Mouse (Mus musculus): ENCODE data around the gene Anapc13. TPM values are rescaled to one million over a fixed set of nuclear protein-coding genes. Genes with fewer than 3 reads are reported as not detected.

Anapc13 gene
- total RNA-seq, 2 experiments from 2014 or later: 232 to 241 TPM

GRCm38 (mm10) chr9:102629052-102629451 lies 3.0 kb downstream of the Anapc13 start:
- DNase-seq (ENCODE audit: low spot score): no peak

DNA sequence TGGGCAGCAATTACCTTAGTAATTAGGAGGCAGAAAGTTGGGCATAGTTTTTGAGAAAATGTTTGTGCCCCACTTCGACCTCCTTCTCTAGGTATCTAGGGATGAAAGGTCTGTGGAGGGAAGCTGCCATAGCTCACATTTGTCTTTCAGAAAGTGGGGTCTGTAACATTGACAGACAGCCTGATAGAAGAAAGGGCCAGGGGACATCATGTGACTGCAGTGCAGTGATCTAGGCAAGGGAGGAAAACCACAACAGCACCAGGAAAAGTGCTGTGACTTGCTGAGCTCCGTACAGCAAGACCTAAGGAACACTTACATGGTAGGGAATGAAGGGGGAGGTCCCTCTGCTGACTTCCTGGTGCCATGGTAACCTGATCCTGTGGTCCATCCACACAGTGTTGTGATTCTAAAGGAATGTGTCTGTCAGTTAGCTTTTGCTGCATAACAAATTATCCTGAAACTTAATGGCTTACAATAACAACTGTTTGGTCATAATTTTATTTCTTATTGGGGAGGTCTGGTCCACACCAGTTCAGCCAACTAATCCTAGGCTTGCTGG lies 5.6 kb downstream of the Anapc13 start:
- no peak for DNase-seq (ENCODE audit: low spot score)

GRCm38 (mm10) chr9:102632173-102632572 lies 6.1 kb downstream of the Anapc13 start:
- DNase-seq (ENCODE audit: low spot score): no peak

GRCm38 (mm10) chr9:102632923-102633537 lies 6.9 kb downstream of the Anapc13 start:
- DNase-seq (ENCODE audit: low spot score): peak; percentile 68

- no peak for DNase-seq (ENCODE audit: low spot score)
These were observed 8.4 kb downstream of the Anapc13 start for GRCm38 (mm10) chr9:102634453-102634852.

GRCm38 (mm10) chr9:102636553-102636952 lies 10.5 kb downstream of the Anapc13 start:
- peak; percentile 65 for DNase-seq (ENCODE audit: low spot score)

GRCm38 (mm10) chr9:102637115-102637514 lies 11.0 kb downstream of the Anapc13 start:
- DNase-seq (ENCODE audit: low spot score): no peak

GRCm38 (mm10) chr9:102638963-102639362 lies 12.9 kb downstream of the Anapc13 start:
- no peak for DNase-seq (ENCODE audit: low spot score)

- DNase-seq (ENCODE audit: low spot score): no peak
These were observed 13.4 kb downstream of the Anapc13 start for GRCm38 (mm10) chr9:102639510-102639909.

DNA sequence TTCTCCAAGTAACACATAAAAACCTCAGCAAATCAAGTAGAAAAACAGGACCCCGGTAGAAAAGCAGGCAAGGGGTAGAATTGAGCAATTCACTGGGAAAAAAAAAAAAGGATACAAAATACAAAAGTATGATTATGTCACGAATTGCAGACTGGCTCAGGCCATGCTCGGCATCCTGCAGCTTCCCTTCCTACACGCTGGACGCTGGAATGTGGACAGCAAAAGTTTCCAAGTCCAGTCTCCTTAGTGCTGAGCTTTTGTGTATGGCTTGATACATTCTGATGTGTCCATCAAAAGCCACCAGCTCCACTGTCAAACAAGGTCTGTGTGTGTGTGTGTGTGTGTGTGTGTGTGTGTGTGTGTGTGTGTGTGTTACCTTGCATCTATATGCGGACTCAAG lies 15.4 kb downstream of the Anapc13 start:
- no peak for DNase-seq (ENCODE audit: low spot score)

GRCm38 (mm10) chr9:102643071-102643485 lies 17.0 kb downstream of the Anapc13 start:
- DNase-seq (ENCODE audit: low spot score): peak; percentile 58

DNA sequence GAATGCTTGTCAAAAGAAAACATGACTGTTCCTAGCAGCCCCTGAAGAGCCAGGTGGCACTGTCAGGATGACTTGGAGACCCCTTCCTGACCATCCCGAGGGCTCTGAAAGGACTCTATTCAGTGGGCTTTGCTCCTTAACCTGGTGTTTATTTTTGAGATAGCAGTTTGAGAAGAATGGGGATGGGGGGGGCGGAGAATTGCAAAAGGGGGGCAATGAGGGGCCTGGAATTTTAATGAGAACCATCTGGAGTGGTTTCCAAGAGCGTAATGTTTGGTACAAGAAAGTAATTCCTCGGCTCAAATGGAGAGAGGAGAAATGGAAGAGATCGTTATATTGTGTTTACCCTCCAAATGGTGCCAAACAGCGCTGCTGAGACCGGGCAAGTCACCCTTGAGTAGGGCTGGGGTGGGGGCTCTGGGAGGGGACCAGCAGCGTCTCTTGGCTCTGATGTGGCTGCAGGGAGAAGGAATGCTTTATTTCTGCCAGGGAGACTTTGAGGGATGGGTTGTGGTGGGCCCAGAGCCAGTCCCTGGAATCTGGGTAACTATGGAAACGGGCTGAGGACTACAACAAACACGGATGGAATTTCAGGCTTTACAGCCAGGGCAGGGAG lies 17.5 kb downstream of the Anapc13 start:
- DNase-seq (ENCODE audit: low spot score): peak; percentile 80

DNA sequence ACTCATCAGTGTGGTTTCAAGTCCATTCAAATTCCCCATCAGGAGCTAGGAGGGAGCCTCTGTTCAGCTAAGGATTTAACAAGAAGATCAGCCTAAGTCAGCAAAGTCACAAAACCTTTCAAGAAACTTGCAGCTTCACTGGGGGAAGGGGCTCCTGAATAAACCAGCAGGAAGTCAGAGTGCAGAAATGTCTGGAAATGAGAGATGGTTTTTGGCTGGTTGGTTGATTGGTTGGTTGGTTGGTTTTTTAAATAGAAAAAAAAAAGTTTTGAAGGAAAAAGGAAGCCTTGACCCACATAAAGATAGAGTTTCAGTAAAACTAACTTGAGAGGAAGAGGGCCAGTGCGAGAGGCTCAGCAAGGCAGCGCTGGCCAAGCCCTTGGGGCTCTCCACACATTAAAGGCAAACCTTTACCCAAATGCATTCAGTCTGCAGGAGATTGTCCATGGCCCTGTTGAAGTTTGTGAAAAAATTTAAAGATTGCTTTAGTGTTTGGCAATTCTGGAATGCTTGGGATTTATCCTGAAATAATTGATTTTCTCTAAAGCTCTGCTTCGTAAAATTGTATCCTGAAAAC lies 19.1 kb downstream of the Anapc13 start:
- DNase-seq (ENCODE audit: low spot score): no peak

GRCm38 (mm10) chr9:102647010-102647409 lies 20.9 kb downstream of the Anapc13 start:
- no peak for DNase-seq (ENCODE audit: low spot score)

DNA sequence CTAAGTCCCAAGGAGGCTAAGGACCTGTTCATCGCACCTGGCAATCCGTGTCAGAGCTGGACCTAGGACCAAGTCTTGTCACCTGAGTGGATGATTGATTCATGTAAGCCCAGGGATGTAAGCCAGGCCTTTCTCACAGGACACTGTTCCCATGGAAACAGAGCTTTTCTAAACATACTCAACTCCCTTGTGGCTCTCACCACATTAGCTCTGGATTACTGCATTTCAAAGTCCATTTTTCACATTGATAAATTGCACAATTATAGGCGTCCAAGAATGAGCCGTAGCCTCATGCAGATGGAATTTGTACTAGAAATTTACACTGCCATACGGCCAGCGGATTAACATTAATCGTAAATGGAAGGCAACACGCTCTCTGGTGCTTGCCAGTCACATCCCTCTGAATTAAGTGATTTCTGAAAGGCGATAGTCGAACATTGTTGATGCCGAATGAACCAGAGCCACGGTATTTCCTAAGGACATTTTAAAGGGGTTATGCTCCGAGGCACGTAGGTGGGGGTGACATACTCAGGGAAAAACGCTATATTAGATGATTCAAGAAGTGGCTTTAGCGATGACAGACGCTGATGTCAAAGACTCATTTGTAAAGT lies 23.9 kb downstream of the Anapc13 start:
- DNase-seq (ENCODE audit: low spot score): peak; percentile 55

- peak; percentile 66 for DNase-seq (ENCODE audit: low spot score)
These were observed 24.5 kb downstream of the Anapc13 start for GRCm38 (mm10) chr9:102650637-102651036.

DNA sequence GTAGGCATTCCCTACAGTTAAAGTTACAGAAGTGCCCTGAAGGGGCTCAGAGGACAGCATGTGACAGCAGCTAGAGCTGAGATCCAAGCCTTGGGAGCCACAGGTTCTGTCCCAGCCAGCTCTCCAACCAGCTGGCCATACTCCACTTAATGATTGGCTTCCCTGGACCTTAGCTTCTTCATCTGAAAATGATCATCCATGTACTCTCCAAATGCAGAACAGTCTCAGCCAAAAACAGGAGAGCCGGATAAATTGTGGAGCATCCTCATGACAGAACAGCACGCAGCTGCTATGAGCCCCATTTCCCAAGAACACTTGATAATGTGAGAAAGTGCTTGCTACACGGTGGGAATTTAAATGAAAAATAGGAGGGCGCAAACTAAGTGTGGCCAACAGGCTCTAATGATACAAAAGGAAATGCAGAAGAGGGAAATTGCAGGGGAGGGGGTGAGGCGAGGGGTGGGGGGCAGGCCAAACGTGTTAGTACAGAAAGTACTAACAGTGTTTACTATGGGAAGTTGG lies 25.2 kb downstream of the Anapc13 start:
- DNase-seq (ENCODE audit: low spot score): peak; percentile 29

GRCm38 (mm10) chr9:102656355-102657095 lies 30.4 kb downstream of the Anapc13 start:
- DNase-seq (ENCODE audit: low spot score): no peak

- no peak for DNase-seq (ENCODE audit: low spot score)
These were observed 42.0 kb downstream of the Anapc13 start for GRCm38 (mm10) chr9:102668115-102668514.

DNA sequence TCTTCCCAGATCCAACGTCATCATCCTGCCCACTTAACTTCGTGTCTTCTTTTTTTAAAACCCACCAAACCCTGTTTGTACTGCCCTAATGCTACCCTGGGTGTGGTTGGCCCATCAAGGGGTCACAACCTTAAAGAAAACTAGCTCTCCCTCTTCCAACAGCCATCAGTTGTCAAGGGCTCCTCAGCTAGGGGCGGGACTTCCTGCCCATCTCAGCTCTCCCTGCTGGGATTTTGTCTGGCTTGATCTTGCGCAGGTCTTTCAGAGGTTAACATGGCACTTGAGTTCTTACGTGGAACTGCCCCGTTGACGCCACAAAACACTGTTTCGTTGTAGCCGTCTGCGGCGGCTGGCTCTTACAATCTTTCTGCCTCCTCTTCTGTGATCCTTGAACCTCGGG lies 42.8 kb downstream of the Anapc13 start:
- DNase-seq (ENCODE audit: low spot score): no peak

DNA sequence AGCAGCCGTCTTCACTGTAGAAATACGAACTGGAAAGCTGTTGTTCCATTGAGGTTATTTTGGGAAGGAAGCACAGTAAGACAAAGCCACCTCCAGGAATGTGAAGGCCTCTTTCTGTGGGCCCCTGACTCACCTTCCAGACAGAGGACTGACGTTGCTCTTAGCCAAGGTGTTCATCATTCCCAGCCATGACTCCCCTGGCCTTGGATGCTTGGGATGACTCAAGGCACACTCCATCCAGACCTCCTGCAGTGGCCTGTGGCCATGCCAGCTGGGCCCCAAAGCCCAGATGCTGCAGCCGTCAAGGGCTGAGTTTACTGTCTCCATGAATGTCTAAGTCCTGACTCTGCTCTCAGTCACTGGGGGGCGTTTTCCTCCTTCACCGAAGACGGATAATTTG lies 47.3 kb downstream of the Anapc13 start:
- no peak for DNase-seq (ENCODE audit: low spot score)
